ENCODE assay signal across 21 mouse cellular contexts in the genomic region with DNA sequence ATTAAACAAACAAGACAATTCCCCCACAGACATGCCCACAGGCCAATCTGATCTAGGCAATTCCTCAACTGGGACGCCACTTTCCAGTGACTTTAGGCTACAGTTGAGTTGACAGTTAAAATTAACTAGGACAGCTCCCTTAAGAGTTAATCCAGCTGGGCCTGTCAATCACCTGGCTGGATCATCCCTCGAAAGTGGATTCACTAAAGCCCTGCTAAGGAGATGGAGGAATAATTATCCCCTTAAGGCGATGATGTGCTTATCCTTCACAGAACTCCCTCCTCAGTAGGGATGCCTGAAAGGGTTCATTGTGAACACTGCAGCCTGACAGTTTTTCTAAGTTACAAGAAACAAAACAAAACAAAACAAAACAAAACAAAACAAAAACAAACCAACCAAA. TPM values are rescaled to one million over a fixed set of nuclear protein-coding genes. Genes with fewer than 3 reads are reported as not detected.
"Had no signal": no experiment of that assay in that cellular context is flagged by ENCODE, and none has a peak within 500 bp of the region (broad histone marks: within the 10 kb centered on the region; RNA-seq: fewer than 3 reads in every experiment).

No protein-coding gene starts in this region.

- H3K4me3 ChIP-seq: liver, embryonic 15.5 days; lung, embryonic 15.5 days; megakaryocyte, embryonic 14.5 days; midbrain, embryonic 13.5 days; midbrain, embryonic 15.5 days; neural tube, embryonic 12.5 days had no signal

- DNase-seq: liver, postnatal 0 days; lung, adult 2 months; lung, postnatal 14 days; lung, postnatal 36 days; right cerebral cortex, adult 18-20 months; right cerebral cortex, postnatal 25 days; right cerebral cortex, postnatal 4 days; spleen, adult 18-20 months; thymus, adult 18-20 months; thymus, postnatal 25 days; thymus, postnatal 4 days had no signal

- H3K27ac ChIP-seq: liver, embryonic 15.5 days; lung, embryonic 15.5 days; macrophage; midbrain, embryonic 13.5 days; midbrain, embryonic 15.5 days; neural tube, embryonic 12.5 days had no signal

RNA-seq across cellular contexts. Expression of a gene that starts 4.1 kb away (rescaled TPM):
- total RNA-seq: megakaryocyte progenitor cell, adult 5-6 weeks; monocyte, adult 5-6 weeks; neutrophil, adult 5-6 weeks had no signal

RNA-seq across cellular contexts. Expression of a gene that starts 23.6 kb away (rescaled TPM):
- total RNA-seq: megakaryocyte progenitor cell, adult 5-6 weeks; monocyte, adult 5-6 weeks; neutrophil, adult 5-6 weeks had no signal

RNA-seq across cellular contexts. Expression of a gene that starts 29.3 kb away (rescaled TPM):
- total RNA-seq: megakaryocyte progenitor cell, adult 5-6 weeks; monocyte, adult 5-6 weeks had no signal
